Mouse (Mus musculus): Measurements from ENCODE around the gene Rbl1.

The Rbl1 gene

GRCm38 (mm10) chr2:157133769-157134478 lies 70.4 kb downstream of the Rbl1 start:
- no peak for DNase-seq (ENCODE audit: low spot score in 2 of 2)

GRCm38 (mm10) chr2:157132686-157133540 lies 71.4 kb downstream of the Rbl1 start:
- no peak for DNase-seq (ENCODE audit: low spot score in 2 of 2)

- DNase-seq (ENCODE audit: low spot score in 2 of 2) = no peak
Observed at GRCm38 (mm10) chr2:157132086-157132485, 72.2 kb downstream of the Rbl1 start.

GRCm38 (mm10) chr2:157130813-157131514 lies 73.4 kb downstream of the Rbl1 start:
- DNase-seq (ENCODE audit: low spot score in 2 of 2) = no peak

GRCm38 (mm10) chr2:157129601-157130164 lies 74.7 kb downstream of the Rbl1 start:
- no peak for DNase-seq (ENCODE audit: low spot score in 2 of 2)

- DNase-seq (ENCODE audit: low spot score in 2 of 2) = no peak
Observed at GRCm38 (mm10) chr2:157129096-157129495, 75.2 kb downstream of the Rbl1 start.

- DNase-seq (ENCODE audit: low spot score in 2 of 2) = no peak
Observed at GRCm38 (mm10) chr2:157128072-157128471, 76.3 kb downstream of the Rbl1 start.

- DNase-seq (ENCODE audit: low spot score in 2 of 2) = no peak
Observed at GRCm38 (mm10) chr2:157127370-157127769, 77.0 kb downstream of the Rbl1 start.

- no peak for DNase-seq (ENCODE audit: low spot score in 2 of 2)
Observed at GRCm38 (mm10) chr2:157125246-157125645, 79.1 kb downstream of the Rbl1 start.

- no peak for DNase-seq (ENCODE audit: low spot score in 2 of 2)
Observed at GRCm38 (mm10) chr2:157121766-157122165, 82.6 kb downstream of the Rbl1 start.

- DNase-seq (ENCODE audit: low spot score in 2 of 2) = no peak
Observed at GRCm38 (mm10) chr2:157119075-157119474, 85.3 kb downstream of the Rbl1 start.

- DNase-seq (ENCODE audit: low spot score in 2 of 2) = no peak
Observed at GRCm38 (mm10) chr2:157118556-157118955, 85.8 kb downstream of the Rbl1 start.

- DNase-seq (ENCODE audit: low spot score in 2 of 2) = no peak
Observed at GRCm38 (mm10) chr2:157116964-157117363, 87.4 kb downstream of the Rbl1 start.

GRCm38 (mm10) chr2:157108236-157108635 lies 96.1 kb downstream of the Rbl1 start:
- no peak for DNase-seq (ENCODE audit: low spot score in 2 of 2)

GRCm38 (mm10) chr2:157104454-157104853 lies 99.9 kb downstream of the Rbl1 start:
- DNase-seq (ENCODE audit: low spot score in 2 of 2) = no peak

- DNase-seq (ENCODE audit: low spot score in 2 of 2) = no peak
Observed at GRCm38 (mm10) chr2:157102256-157102655, 102.1 kb downstream of the Rbl1 start.

GRCm38 (mm10) chr2:157101650-157102049 lies 102.7 kb downstream of the Rbl1 start:
- DNase-seq (ENCODE audit: low spot score in 2 of 2) = no peak

- DNase-seq (ENCODE audit: low spot score in 2 of 2) = no peak
Observed at GRCm38 (mm10) chr2:157100319-157100605, 104.1 kb downstream of the Rbl1 start.

GRCm38 (mm10) chr2:157099532-157100318 lies 104.6 kb downstream of the Rbl1 start:
- DNase-seq (ENCODE audit: low spot score in 2 of 2) = no peak

Measured in cerebellum, postnatal 4 days (tissue).